Mouse (Mus musculus) hindbrain, postnatal 0 days (tissue): ENCODE data around the gene Daam1. TPM values are rescaled to one million over a fixed set of nuclear protein-coding genes. Genes with fewer than 3 reads are reported as not detected.

Experiments used
- ATAC-seq: fragments of 200-750 bp; cut with Nextera tagmentation; 2 replicates; pipeline ENCODE4 v1.8.0; 2017; ENCODE audit warnings: mild to moderate bottlenecking, moderate TSS enrichment, moderate library complexity
- DNase-seq: peaks from one replicate; pipeline ENCODE4 v3.0.0-alpha.2; 2015; ENCODE audit warnings: low spot score
- H3K27ac ChIP-seq: fragments of 300-500 bp; sonication (generic); 2 replicates; pipeline ENCODE4 v1.5.1; 2014; ENCODE audit warnings: mild to moderate bottlenecking
- H3K27me3 ChIP-seq: fragments of 300-500 bp; sonication (generic); 2 replicates; pipeline ENCODE4 v1.6.1; 2014; ENCODE audit warnings: low read length, mixed read lengths; ENCODE audit not compliant: insufficient read depth
- H3K36me3 ChIP-seq: fragments of 300-500 bp; sonication (generic); 2 replicates; pipeline ENCODE4 v1.6.1; 2014; ENCODE audit warnings: low read length, mixed read lengths; ENCODE audit not compliant: insufficient read depth
- H3K4me1 ChIP-seq: fragments of 300-500 bp; sonication (generic); 2 replicates; pipeline ENCODE4 v1.6.1; 2014; ENCODE audit warnings: antibody characterized with exemption, low read length, mixed read lengths; ENCODE audit not compliant: insufficient read depth
- H3K4me2 ChIP-seq: fragments of 300-500 bp; sonication (generic); 2 replicates; pipeline ENCODE4 v1.6.1; 2014; ENCODE audit warnings: low read depth, mild to moderate bottlenecking, low read length, moderate library complexity, mixed read lengths
- H3K4me3 ChIP-seq: fragments of 300-500 bp; sonication (generic); 2 replicates; pipeline ENCODE4 v1.5.1; 2014; ENCODE audit warnings: low read length
- H3K9ac ChIP-seq: fragments of 300-500 bp; sonication (generic); replicated peaks from 2 replicates; pipeline ENCODE4 v1.6.1; 2014; ENCODE audit warnings: mild to moderate bottlenecking, low read length, moderate library complexity, mixed read lengths
- H3K9me3 ChIP-seq: fragments of 300-500 bp; sonication (generic); 2 replicates; pipeline ENCODE4 v1.6.1; 2016; ENCODE audit warnings: low read length, mixed read lengths
- CTCF ChIP-seq: IDR thresholded peaks from 2 replicates; pipeline ENCODE4 v1.5.1; 2016; ENCODE audit warnings: antibody characterized with exemption, control low read depth, low read depth
- WGBS: fragments of 180-500 bp; shearing (Covaris S2); extraction: QIAGEN DNeasy Blood & Tissue Kit; methylation state at CpG from one replicate; pipeline ENCODE4 v1.1.7; 2014; 5-methylcytosine and 5-hydroxymethylcytosine counted together
- polyA plus RNA-seq: library from polyadenylated mRNA; unstranded; fragments of >200 nt; fragmentation: Nextera tagmentation; extraction: Ambion mirVana; gene quantifications from 2 replicates; pipeline ENCODE4 v1.2.1, GENCODE M21; 2015
- total RNA-seq: library from RNA; depleted of rRNA; stranded (reverse); fragments of >200 nt; gene quantifications from 2 replicates; pipeline ENCODE4 v1.2.3, GENCODE M21; 2014

Gene Daam1
- total and polyA plus RNA-seq, 2 experiments from 2014 or later: 21.9 to 46.8 TPM

DNA sequence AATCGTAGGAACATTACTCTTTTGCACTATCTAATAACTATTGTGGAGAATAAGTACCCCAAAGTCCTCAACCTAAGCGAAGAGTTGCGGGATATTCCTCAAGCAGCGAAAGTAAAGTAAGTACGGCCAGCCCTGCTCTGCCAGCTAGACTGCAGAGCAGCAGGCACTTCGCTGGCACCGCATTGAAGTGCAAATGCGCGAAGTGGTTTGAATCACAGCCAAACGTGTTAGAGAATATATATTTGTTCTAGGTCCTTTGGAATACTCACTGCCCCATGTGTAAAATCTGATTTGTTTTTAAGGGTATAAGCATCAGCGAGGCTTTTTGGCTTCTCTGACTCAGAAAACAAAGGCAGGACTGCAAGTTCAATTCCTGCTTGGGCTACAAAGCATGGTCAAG is 149.9 kb downstream of the Daam1 start:
- H3K4me1 ChIP-seq: peaks cover 5% of the 10 kb centered on the region; the same call in 1 of the 2 replicates
- no peak overlapping the region for H3K4me3 ChIP-seq
- ATAC-seq: no peak
- DNase-seq: peak; percentile 59
- H3K9me3 ChIP-seq: no peaks in the 10 kb centered on the region
- no peak for TF ChIP-seq CTCF
- peaks cover 48% of the 10 kb centered on the region for H3K36me3 ChIP-seq
- H3K9ac ChIP-seq: no peak overlapping the region
- no peak overlapping the region for H3K27ac ChIP-seq
- WGBS: 44% methylated on average over 11 of the region's 11 CpGs
- no peak overlapping the region for H3K4me2 ChIP-seq
- H3K27me3 ChIP-seq: no peaks in the 10 kb centered on the region

DNA sequence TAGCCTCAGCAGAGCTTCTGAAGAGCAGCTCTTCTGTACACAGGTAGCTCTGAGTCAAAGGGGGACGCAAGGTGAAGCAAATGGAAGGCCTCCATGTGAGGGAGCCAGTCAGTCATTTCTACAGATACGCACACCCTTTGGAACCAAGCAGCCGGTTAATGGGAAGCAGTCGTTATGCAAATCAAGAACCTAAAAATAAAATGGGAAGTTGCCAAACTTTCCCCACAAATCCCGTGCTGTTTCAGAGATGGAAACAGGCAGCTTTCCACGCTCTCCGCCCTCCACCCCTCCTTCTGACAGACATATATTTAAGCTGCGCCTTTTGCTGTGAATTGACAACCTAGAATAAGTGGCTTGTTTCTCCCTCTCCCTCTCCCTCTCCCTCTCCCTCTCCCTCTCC is 150.4 kb downstream of the Daam1 start:
- Histone ChIP-seq H3K4me2 (no peak overlapping the region), H3K9ac (no peak overlapping the region), H3K4me3 (no peak overlapping the region), H3K27ac (no peak overlapping the region), H3K36me3 (peaks cover 48% of the 10 kb centered on the region), H3K4me1 (0 out of 2 replicates have a peak, but pooled peaks cover under 1% of the 10 kb centered on the region), H3K27me3 (no peaks in the 10 kb centered on the region), H3K9me3 (no peaks in the 10 kb centered on the region)
- peak; percentile 36 for DNase-seq
- ATAC-seq: no peak
- WGBS: 57% methylated on average over 8 of the region's 8 CpGs
- TF ChIP-seq CTCF: no peak

DNA sequence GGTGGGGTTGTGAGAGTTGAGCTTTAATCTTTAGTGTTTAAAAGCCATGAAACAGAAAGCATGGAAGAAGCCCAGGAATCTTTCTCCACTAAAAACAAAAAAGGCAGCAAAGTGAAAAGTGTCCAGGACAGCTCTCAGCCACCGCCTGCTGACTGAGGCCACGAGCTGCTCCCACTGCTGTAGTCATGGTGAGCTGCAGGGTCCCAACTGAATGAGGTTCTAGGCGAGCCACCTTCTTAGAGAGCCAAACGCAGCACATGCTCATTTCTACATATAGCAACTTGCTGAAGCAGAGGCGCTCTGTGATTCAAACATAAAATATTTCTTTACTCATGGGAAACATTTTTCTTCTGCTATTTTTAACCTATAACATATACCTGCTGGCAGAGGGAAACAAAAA is 150.9 kb downstream of the Daam1 start:
- H3K4me1 ChIP-seq: no peaks in the 10 kb centered on the region
- ATAC-seq: no peak
- no peak overlapping the region for H3K9ac ChIP-seq
- no peak overlapping the region for H3K4me2 ChIP-seq
- H3K27me3 ChIP-seq: no peaks in the 10 kb centered on the region
- 49% methylated on average over 5 of the region's 5 CpGs for WGBS
- no peaks in the 10 kb centered on the region for H3K9me3 ChIP-seq
- peak; percentile 23 for DNase-seq
- peaks cover 51% of the 10 kb centered on the region for H3K36me3 ChIP-seq
- no peak overlapping the region for H3K4me3 ChIP-seq
- no peak overlapping the region for H3K27ac ChIP-seq
- no peak for TF ChIP-seq CTCF

DNA sequence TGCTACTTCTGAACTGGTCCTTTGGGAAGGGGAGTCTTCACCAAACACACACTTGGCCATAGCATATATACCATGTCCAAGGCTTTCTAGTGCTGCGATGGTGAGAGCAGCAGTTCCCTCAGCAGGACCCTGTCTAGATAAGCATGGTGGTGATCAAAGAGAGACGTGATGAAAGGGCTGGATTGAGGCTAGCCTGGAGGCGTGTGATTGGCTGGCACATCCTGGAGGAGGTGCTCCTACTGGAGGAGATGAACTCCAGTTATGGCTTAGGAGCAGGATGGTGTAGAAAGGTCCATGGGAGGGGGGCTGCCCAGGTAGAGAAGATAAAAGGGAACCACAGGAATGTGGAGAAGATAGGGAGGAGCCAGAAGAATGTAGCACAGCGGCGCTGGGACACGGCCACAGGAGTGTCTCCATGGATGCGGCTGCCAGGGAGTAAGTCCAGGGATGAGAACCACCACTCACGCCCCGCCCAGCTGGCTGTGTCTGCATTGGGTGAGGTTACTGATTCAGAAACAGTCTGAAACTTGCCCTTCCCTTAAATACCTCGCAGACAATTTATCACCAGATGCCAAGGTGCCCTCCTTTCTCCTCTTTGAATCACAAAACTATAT is 152.3 kb downstream of the Daam1 start:
- no peak for ATAC-seq
- no peak for TF ChIP-seq CTCF
- Histone ChIP-seq H3K4me1 (no peaks in the 10 kb centered on the region), H3K9me3 (no peaks in the 10 kb centered on the region), H3K36me3 (peaks cover 41% of the 10 kb centered on the region), H3K27ac (no peak overlapping the region), H3K9ac (no peak overlapping the region), H3K27me3 (no peaks in the 10 kb centered on the region), H3K4me2 (no peak overlapping the region), H3K4me3 (no peak overlapping the region)
- WGBS: 81% methylated on average over 10 of the region's 10 CpGs
- DNase-seq: no peak

DNA sequence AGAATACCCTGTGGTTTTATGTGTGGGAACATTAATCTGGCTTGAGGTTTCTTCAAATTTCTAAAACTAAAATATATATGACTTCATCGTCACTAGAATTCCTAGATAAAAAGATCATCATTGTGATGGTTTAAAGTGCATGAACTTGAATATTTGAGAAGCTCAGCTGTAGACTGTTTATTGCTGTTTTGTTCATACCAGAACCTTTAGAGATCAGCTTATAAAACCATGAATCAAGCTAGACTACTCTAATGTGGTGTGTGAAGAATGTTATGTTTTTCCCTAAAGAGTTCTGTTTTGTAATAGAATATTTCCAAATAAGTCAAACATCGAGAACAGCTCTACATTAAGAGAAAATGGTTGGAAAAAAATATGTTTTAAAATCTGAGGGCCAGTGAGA is 156.3 kb downstream of the Daam1 start:
- Histone ChIP-seq H3K9ac (no peak overlapping the region), H3K27ac (no peak overlapping the region), H3K9me3 (no peaks in the 10 kb centered on the region), H3K27me3 (no peaks in the 10 kb centered on the region), H3K36me3 (peaks cover 54% of the 10 kb centered on the region), H3K4me3 (no peak overlapping the region), H3K4me2 (no peak overlapping the region), H3K4me1 (no peaks in the 10 kb centered on the region)
- no peak for TF ChIP-seq CTCF
- 90% methylated on average over 2 of the region's 2 CpGs for WGBS
- DNase-seq (no peak), ATAC-seq (no peak)

DNA sequence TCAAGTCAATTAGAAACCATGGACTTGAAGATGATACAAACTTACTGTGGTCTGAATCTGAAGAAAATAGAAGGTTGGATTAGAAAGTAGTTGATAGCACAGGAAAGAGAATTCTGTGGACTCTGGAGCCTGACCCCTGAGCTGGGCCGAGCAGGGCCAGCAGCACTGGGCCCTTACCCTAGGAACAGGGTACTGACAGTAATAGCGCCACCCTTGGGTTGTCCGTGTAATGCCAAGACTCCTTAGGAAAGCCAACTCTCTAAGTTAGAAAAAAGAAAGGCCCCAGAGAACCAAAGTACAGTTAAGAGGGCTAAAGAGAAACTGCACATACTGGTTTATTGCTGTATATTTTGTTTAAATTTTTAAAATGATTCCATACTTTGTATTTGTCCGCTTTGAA is 157.0 kb downstream of the Daam1 start:
- TF ChIP-seq CTCF: no peak
- H3K4me3 ChIP-seq: no peak overlapping the region
- peaks cover 60% of the 10 kb centered on the region for H3K36me3 ChIP-seq
- no peak for DNase-seq
- WGBS: 91% methylated on average over 4 of the region's 4 CpGs
- H3K4me2 ChIP-seq: no peak overlapping the region
- no peaks in the 10 kb centered on the region for H3K4me1 ChIP-seq
- H3K27me3 ChIP-seq: no peaks in the 10 kb centered on the region
- H3K27ac ChIP-seq: no peak overlapping the region
- no peak overlapping the region for H3K9ac ChIP-seq
- ATAC-seq: no peak
- H3K9me3 ChIP-seq: no peaks in the 10 kb centered on the region

DNA sequence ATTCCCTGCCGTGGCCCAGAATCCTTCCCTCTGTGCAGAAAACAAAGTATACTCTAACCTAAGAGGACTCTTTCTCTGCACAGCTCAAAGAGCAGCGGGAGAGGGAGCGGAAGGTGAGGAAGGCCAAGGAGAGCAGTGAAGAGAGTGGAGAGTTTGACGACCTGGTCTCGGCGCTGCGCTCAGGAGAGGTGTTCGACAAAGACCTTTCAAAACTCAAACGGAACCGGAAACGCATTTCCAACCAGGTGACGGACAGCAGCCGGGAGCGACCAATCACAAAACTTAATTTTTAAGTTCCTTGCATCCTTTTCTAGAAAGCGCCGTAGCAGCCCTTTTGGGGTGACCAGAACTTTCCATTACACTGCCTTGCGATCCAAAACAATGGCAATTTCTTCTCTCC is 158.7 kb downstream of the Daam1 start:
- Histone ChIP-seq H3K4me3 (no peak overlapping the region), H3K36me3 (peaks cover 47% of the 10 kb centered on the region), H3K9me3 (no peaks in the 10 kb centered on the region), H3K27ac (no peak overlapping the region), H3K9ac (no peak overlapping the region), H3K4me1 (no peaks in the 10 kb centered on the region), H3K27me3 (no peaks in the 10 kb centered on the region), H3K4me2 (no peak overlapping the region)
- TF ChIP-seq CTCF: no peak
- DNase-seq (no peak), ATAC-seq (no peak)
- WGBS: 96% methylated on average over 17 of the region's 17 CpGs
